Mouse (Mus musculus) gastrocnemius, postnatal 4 days (tissue): ENCODE measurements around the gene Memo1. TPM values are rescaled to one million over a fixed set of nuclear protein-coding genes. Genes with fewer than 3 reads are reported as not detected.

Experiments
- DNase-seq, 2 experiments: peaks; one replicate each; pipeline ENCODE4 v3.0.0; 2021 to 2022; ENCODE audit warnings: low spot score in 2 of 2, mixed read lengths in 2 of 2
- total RNA-seq, 2 experiments: library from RNA; stranded (reverse); gene quantifications; 2 replicates each; pipeline ENCODE4 v1.2.3; 2021

Gene Memo1
- total RNA-seq, 2 experiments from 2014 or later = 79.1 to 88.6 TPM

- no peak for DNase-seq
Measured at GRCm38 (mm10) chr17:74158161-74158560, 137.2 kb downstream of the Memo1 start.

Other genes with a start within 250 kb of the Memo1 start
- gene Srd5a2, start 247.6 kb downstream of the Memo1 start, total RNA-seq = not detected
- 10 to 100 TPM; 75.4 to 84.5 TPM for gene Dpy30, start 28.4 kb upstream of the Memo1 start, total RNA-seq
- 10 to 100 TPM; 53.2 to 54.4 TPM for gene Spast, start 43.5 kb upstream of the Memo1 start, total RNA-seq
- 10 to 100 TPM; 10.7 to 13.7 TPM for gene Slc30a6, start 100.1 kb upstream of the Memo1 start, total RNA-seq
- gene Nlrc4, start 163.6 kb upstream of the Memo1 start, total RNA-seq = under 1 TPM; 0.39 to 0.54 TPM
- gene Yipf4, start 194.0 kb upstream of the Memo1 start, total RNA-seq = 10 to 100 TPM; 43.4 to 46.1 TPM
- 10 to 100 TPM; 97.9 to 98.0 TPM for gene Birc6, start 232.8 kb upstream of the Memo1 start, total RNA-seq